Mouse (Mus musculus): ENCODE measurements around the gene Cdc42ep3.

Gene Cdc42ep3

GRCm38 (mm10) chr17:79354444-79355270 is at the start of gene Cdc42ep3:
Gene Cdc42ep3 (minus strand): TSS chr17:79355091.
- DNase-seq (ENCODE audit: low spot score) = peak; percentile 52

DNA sequence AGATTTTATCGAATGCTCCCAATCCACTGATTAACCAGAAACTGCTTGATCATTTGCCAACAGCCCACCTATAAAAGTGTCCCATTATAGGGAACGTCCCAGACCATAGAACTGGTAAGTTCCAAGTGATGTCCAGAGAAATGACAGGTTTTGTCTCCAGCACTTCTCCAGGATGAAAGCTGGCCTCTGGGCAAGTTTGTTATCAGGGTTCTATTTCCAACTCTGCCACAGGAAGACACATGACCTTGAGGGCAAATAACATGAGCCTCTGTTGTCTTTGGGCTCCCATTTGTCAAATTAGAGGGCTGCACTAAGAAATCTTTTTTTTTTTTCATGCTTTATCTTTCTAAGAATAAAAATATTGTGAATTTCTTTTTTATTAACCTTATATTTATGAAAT is 45.5 kb upstream of the Cdc42ep3 start:
- DNase-seq (ENCODE audit: low spot score) = no peak

DNA sequence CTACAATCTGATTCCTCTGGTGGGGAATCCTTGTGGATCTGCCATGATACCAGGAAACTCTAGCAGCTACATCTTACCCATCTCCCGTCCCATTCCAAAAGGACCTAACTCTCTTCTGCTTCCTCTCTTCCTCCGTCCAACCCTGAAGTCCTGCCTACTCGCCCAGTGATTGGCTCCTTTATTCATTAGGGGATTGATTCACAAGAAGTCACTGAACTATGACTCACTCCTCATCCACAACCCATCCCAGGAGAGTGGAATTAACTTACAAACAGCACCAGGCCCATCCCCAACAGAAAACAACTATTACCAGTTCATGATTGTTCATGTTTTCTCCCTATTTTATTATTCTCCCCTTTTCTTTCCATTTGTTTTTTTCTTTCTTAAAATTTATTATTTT is 43.5 kb upstream of the Cdc42ep3 start:
- DNase-seq (ENCODE audit: low spot score) = no peak

- no peak for DNase-seq (ENCODE audit: low spot score)
These were observed 39.9 kb upstream of the Cdc42ep3 start for GRCm38 (mm10) chr17:79394799-79395198.

DNA sequence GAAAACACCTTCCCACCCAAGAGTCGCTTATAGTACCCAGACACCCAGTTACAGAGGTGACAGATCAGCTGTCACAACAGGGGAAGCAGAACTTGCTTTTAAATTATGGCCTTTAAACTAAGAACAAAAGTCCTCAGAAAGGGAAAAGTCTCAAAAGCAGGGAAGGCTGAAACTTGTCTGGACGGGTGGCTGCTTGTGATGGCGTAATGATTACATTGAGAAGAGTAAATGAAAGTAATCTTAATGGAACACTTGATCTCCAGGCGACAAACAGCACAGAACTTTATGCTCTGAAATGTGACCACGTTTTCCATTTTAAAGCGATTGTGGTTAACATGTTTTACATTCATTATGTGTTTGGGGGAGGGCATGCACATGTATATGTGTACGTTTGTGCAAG is 39.0 kb upstream of the Cdc42ep3 start:
- no peak for DNase-seq (ENCODE audit: low spot score)

DNA sequence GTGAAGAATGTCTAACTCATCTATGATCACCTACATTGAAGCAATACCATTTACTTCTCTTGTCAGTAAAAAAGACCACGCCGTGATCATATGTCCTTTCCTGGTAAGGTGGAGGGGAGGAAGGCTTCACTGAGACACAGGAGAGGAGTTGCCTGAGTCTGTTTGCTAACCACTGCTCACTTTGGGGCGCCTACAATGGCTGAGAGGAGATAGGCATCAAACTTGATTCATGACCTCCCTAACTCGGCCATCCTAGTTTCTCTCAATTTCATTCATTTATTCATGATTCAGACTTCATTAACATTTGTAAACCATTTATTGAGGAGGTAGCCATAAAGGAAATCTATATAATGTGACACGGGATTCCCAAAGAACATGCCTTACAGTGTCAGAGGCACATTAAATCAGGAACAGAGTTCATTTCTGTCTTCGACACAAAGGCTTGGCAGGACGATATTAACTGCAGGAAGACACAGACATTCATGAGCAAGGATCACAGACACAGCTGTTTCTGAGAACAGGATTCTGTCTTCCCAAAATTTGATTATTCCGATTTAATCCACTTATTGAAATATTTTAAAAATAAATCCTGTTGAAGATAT is 32.7 kb upstream of the Cdc42ep3 start:
- DNase-seq (ENCODE audit: low spot score) = no peak

DNA sequence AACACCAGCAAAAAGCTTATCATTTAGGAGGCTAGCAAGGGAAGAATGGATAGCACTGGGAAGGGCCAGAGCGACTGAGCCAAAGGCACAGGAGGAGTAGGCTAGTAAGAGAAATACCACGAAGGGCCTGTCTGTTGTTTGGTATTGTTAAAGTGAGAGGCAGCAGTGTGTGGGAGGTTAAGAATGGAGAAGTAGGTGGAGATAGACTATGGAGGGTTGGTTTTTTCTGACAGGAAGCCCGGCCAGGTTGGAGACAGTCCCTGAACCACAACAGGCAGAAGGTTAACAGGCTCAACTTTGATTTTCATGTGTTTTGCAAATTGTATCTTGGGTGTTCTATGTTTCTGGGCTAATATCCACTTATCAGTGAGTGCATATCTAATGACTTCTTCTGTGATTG is 26.6 kb upstream of the Cdc42ep3 start:
- no peak for DNase-seq (ENCODE audit: low spot score)

- no peak for DNase-seq (ENCODE audit: low spot score)
These were observed 24.3 kb upstream of the Cdc42ep3 start for GRCm38 (mm10) chr17:79379191-79379590.

GRCm38 (mm10) chr17:79376434-79377210 is 21.7 kb upstream of the Cdc42ep3 start:
- no peak for DNase-seq (ENCODE audit: low spot score)

DNA sequence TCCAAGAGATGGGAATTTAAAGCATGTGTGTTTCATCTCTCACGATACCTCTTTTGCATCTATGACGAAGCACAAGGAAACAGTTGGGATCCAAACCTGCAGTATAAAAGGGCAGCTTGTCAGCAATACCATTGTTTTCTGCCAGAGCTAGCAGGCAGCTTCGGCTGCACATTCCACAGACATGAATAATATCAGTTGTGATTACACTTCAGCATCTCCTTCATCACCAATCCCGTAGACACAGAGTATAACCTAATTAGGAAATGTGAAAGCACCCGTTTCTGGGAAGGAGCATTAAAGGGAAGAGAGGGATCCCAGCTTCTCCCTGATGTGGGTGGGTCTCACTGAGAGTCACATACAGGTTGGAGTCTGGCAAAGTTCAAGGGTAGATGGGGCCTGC is 18.1 kb upstream of the Cdc42ep3 start:
- no peak for DNase-seq (ENCODE audit: low spot score)

GRCm38 (mm10) chr17:79364749-79365450 is 10.0 kb upstream of the Cdc42ep3 start:
- no peak for DNase-seq (ENCODE audit: low spot score)

DNA sequence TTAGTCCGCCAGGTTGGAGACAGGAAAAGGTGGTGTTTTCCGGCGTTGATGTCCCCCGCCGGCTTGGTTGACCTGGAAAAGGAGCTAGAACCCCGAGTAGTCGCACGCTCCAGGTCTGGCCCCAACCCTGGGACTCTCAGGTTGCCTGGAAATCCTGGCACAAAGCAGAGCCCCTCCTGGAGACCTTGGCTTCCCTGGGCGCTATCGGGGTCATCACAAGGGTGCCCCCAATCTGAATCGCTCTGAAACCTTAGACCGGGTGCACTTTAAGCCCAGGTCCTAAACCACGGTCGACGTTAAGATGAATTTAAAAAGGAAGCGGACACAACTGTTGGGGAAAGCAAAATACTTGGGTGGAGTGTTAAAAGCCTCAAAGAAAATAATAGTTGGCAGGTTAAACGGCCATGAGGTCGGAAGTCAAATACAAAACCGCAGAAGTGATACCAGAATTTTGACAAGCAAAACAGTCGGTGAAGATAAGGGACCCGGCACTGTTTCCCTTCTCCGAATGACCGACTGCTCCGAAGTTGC is 1.2 kb upstream of the Cdc42ep3 start:
- no peak for DNase-seq (ENCODE audit: low spot score)

DNA sequence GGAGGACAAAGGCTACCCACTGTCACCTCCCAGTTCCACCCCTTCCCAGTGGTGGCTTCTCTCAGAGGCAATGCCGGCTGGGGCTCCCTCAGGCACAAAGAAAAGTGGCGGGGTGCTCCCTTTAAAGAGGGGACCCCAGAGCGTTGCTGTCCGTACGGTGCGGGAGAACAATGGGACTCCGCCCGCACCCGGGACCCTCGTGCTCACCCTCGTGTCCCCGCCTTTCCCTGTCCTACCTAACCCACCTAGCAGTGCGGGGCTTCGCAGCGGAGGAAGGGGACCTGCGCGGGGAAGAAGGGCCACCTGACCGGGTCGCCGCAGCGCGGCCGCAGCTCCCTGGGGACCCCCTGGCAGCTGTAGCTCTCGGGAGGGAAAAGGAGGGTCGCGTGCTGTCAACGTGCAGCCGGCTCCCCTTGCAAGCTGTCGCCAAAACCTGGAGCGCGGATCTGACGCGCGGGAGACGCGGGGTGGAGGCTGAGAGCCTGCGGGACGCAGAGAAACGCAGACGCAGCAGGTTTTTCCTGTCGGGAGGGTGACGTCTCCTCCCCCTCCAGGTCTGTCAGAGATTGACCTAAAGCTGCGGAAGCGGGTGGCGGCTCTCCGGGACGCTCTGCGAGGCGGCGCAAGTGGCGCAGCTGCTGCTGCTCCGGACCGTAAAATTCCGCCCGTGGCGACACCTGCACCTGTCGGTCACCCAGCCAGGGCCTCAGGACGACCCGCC is 540 bp upstream of the Cdc42ep3 start:
- peak; percentile 30 for DNase-seq (ENCODE audit: low spot score)

- DNase-seq (ENCODE audit: low spot score) = no peak
These were observed 782 bp downstream of the Cdc42ep3 start for GRCm38 (mm10) chr17:79354174-79354443.

- DNase-seq (ENCODE audit: low spot score) = no peak
These were observed 1.3 kb downstream of the Cdc42ep3 start for GRCm38 (mm10) chr17:79353446-79354173.

- no peak for DNase-seq (ENCODE audit: low spot score)
These were observed 4.1 kb downstream of the Cdc42ep3 start for GRCm38 (mm10) chr17:79350751-79351191.

GRCm38 (mm10) chr17:79349371-79349770 is 5.5 kb downstream of the Cdc42ep3 start:
- DNase-seq (ENCODE audit: low spot score) = no peak

- DNase-seq (ENCODE audit: low spot score) = no peak
These were observed 6.8 kb downstream of the Cdc42ep3 start for GRCm38 (mm10) chr17:79347920-79348589.

GRCm38 (mm10) chr17:79347291-79347690 is 7.6 kb downstream of the Cdc42ep3 start:
- no peak for DNase-seq (ENCODE audit: low spot score)

- DNase-seq (ENCODE audit: low spot score) = no peak
These were observed 9.7 kb downstream of the Cdc42ep3 start for GRCm38 (mm10) chr17:79345001-79345709.

All from ovary, postnatal 14 days (tissue).